Mouse (Mus musculus) G1E (cell line): ENCODE data around the gene Tff1. TPM values are rescaled to one million over a fixed set of nuclear protein-coding genes. Genes with fewer than 3 reads are reported as not detected.

Experiments used
- ATAC-seq: 2 replicates; pipeline ENCODE4 v1.8.0; 2016; ENCODE audit warnings: mild to moderate bottlenecking; ENCODE audit not compliant: insufficient number of reproducible peaks, poor library complexity, low FRiP score, severe bottlenecking; ENCODE audit errors: extremely low read depth
- DNase-seq: peaks from one replicate; pipeline ENCODE4 v3.0.0; 2012; ENCODE audit warnings: low spot score
- H3K27me3 ChIP-seq: 2 replicates; pipeline ENCODE4 v1.6.1; 2012; ENCODE audit warnings: mild to moderate bottlenecking, low read length, inconsistent platforms; ENCODE audit not compliant: insufficient read depth
- H3K36me3 ChIP-seq: replicated peaks from 2 replicates; pipeline ENCODE3; 2012; ENCODE audit warnings: mild to moderate bottlenecking, inconsistent platforms
- H3K4me1 ChIP-seq: 2 replicates; pipeline ENCODE4 v1.6.1; 2012; ENCODE audit warnings: low read depth, low read length, inconsistent platforms, mixed read lengths; ENCODE audit not compliant: insufficient read depth
- H3K4me3 ChIP-seq: 2 replicates; pipeline ENCODE4 v1.5.1; 2012; ENCODE audit warnings: low read depth, mild to moderate bottlenecking, inconsistent platforms, low read length, moderate library complexity, mixed read lengths
- H3K9me3 ChIP-seq: replicated peaks from 2 replicates; pipeline ENCODE4 v1.6.1; 2012; ENCODE audit warnings: inconsistent platforms
- CTCF ChIP-seq: IDR thresholded peaks from 2 replicates; pipeline ENCODE4 v1.5.1; 2012; ENCODE audit warnings: low read depth, low read length, inconsistent platforms, mixed read lengths
- GATA1 ChIP-seq: IDR thresholded peaks from 2 replicates; pipeline ENCODE4 v1.6.1; 2012; ENCODE audit warnings: borderline replicate concordance, low read length, inconsistent platforms, mixed read lengths
- GATA2 ChIP-seq: IDR thresholded peaks from 2 replicates; pipeline ENCODE4 v1.6.1; 2012; ENCODE audit warnings: low read depth, low read length, inconsistent platforms, borderline replicate concordance
- POLR2AphosphoS5 ChIP-seq: IDR thresholded peaks from 2 replicates; pipeline ENCODE4 v1.6.1; 2012; ENCODE audit warnings: low read depth, low read length, inconsistent platforms; ENCODE audit not compliant: insufficient replicate concordance
- TAL1 ChIP-seq: conservative IDR thresholded peaks from 2 replicates; pipeline ENCODE4 v1.6.1; 2012; ENCODE audit warnings: low read depth, low read length, inconsistent platforms, mixed read lengths
- polyA plus RNA-seq: library from polyadenylated mRNA; stranded (reverse); fragments of >175 nt; gene quantifications from 2 replicates; pipeline ENCODE4 v1.2.3, GENCODE M21; 2012
- total RNA-seq, 2 experiments: library from RNA; stranded (forward) in 1 of 2; stranded (reverse) in 1 of 2; fragments of 200-1000 nt in 1 of 2; fragments of >200 nt in 1 of 2; fragmentation: Nextera tagmentation in 1 of 2; gene quantifications; 2 replicates each; pipeline ENCODE4 v1.2.3; 2014 to 2017

Tff1 gene
- total and polyA plus RNA-seq, 3 experiments, result not detected

DNA sequence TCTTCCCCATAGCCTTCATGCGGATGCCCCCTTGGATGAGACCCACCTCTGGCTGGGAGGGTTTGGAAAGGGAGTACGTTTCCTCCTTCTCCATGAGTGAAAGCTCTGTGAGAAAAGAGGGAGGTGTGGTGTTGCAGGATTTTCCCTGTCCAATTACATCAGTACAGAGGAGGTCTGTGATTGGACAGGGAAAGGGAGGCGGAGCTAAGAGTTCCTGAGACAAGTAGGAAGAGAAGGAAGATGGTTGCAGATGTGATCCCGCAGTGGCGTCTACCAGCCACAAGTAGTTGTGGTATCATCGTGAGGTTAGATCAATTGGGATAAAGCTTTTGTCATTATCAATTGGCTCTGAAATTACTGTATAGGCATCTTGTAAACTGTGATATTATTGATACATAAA lies 7.2 kb downstream of the Tff1 start:
- H3K4me3 ChIP-seq, result no peak overlapping the region
- H3K4me1 ChIP-seq, result no peaks in the 10 kb centered on the region
- H3K9me3 ChIP-seq, result peaks cover 85% of the 10 kb centered on the region
- DNase-seq, result no peak
- no peak for TF ChIP-seq POLR2AphosphoS5
- TF ChIP-seq TAL1, result no peak
- TF ChIP-seq GATA1, result no peak
- TF ChIP-seq CTCF, result no peak
- no peak for TF ChIP-seq GATA2
- no peaks in the 10 kb centered on the region for H3K36me3 ChIP-seq
- H3K27me3 ChIP-seq, result no peaks in the 10 kb centered on the region
- no peak for ATAC-seq

DNA sequence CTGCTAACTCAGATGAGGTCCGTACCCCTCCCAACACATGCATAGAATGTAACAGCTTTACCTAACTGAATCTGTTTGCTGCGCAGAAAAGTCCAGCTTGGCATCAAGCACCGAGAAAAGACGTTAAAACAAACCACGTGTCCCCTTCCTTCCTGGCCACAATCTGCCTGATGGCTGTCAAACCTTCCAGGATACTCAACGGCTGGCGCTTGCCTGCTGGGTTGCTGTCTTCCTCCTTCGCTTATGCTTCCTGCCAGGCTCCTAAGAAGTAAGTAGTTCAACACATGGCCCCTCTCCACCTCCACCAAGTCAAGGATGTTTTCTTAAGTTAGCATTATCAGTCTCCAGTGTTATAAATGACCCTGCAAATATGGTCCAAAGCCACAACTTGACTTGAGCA lies 11.3 kb downstream of the Tff1 start:
- no peaks in the 10 kb centered on the region for H3K36me3 ChIP-seq
- no peaks in the 10 kb centered on the region for H3K27me3 ChIP-seq
- H3K4me3 ChIP-seq, result no peak overlapping the region
- H3K9me3 ChIP-seq, result peaks cover 64% of the 10 kb centered on the region
- TF ChIP-seq TAL1 (no peak), CTCF (no peak), POLR2AphosphoS5 (no peak), GATA1 (no peak), GATA2 (no peak)
- DNase-seq, result no peak
- no peaks in the 10 kb centered on the region for H3K4me1 ChIP-seq
- no peak for ATAC-seq

DNA sequence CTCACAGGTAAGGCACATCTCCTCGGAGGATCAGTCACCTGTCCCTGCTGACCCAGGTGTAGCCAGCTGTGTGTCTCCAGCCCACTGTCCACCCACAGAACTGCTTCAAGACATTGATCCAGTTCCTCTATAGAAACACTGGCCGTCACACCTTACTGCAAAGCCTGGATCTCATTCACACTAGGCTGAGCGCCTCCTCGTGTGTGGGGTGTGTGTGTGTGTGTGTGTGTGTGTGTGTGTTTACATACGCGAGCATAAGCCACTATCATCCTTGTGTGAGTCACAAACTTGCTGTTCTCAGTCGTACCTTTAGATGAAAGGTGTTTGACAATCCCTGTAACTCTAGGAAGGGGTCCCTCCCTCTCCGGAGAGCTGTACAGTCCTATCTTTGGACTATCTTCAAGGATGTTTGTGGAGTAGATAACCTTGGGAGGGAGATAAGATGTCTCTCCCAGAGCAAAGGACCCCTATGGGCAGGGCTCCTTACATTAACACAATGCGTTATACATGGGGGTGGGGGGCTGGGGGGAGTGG lies 12.0 kb downstream of the Tff1 start:
- no peak for DNase-seq
- Histone ChIP-seq H3K4me3 (no peak overlapping the region), H3K27me3 (no peaks in the 10 kb centered on the region), H3K36me3 (no peaks in the 10 kb centered on the region), H3K9me3 (peaks cover 62% of the 10 kb centered on the region), H3K4me1 (no peaks in the 10 kb centered on the region)
- no peak for ATAC-seq
- no peak for TF ChIP-seq GATA1
- TF ChIP-seq TAL1, result no peak
- no peak for TF ChIP-seq CTCF
- TF ChIP-seq GATA2, result no peak
- no peak for TF ChIP-seq POLR2AphosphoS5

DNA sequence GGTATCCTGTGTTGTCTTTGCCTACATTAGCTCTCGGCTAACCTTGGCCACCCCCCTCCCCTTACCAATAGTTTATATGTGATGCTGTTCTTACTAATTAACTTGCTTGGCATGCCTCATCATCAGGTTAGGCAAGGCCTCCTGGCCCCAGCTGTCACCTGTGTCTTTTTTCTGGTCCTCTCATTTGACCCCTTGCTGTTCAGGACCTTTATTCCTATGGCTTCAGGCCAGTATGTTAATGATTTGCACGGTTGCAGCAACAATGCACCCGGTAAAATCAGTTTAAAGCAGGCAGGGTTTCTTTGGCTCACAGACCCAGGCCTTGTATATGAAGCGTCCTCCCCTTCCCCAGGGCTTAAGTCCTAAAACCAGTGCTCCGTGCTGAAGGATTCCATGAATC lies 12.6 kb downstream of the Tff1 start:
- ATAC-seq (no peak), DNase-seq (no peak)
- no peak overlapping the region for H3K4me3 ChIP-seq
- H3K9me3 ChIP-seq, result peaks cover 60% of the 10 kb centered on the region
- no peaks in the 10 kb centered on the region for H3K4me1 ChIP-seq
- H3K36me3 ChIP-seq, result no peaks in the 10 kb centered on the region
- H3K27me3 ChIP-seq, result no peaks in the 10 kb centered on the region
- TF ChIP-seq GATA1 (no peak), CTCF (no peak), GATA2 (no peak), POLR2AphosphoS5 (no peak), TAL1 (no peak)

DNA sequence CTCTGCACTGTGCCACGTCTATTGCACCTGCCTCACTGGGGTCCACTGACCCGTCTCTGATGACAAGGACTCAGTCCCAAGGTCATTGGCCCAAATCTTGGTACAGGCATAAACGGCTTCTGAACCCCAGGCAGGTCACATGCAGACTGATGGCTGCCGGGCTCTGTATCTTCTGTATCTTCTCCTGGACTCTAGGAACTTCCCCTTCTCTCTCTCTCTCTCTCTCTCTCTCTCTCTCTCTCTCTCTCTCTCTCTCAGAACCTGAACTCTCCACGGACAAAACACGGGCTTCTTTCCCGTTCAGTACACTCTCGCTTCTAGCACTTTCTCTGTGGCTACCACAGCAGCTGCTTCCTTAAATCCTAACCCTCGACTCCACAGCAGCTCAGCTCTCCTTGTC lies 19.1 kb downstream of the Tff1 start:
- TF ChIP-seq POLR2AphosphoS5 (no peak), GATA1 (no peak), TAL1 (no peak), CTCF (no peak), GATA2 (no peak)
- Histone ChIP-seq H3K4me3 (no peak overlapping the region), H3K9me3 (peaks cover 74% of the 10 kb centered on the region), H3K36me3 (no peaks in the 10 kb centered on the region), H3K4me1 (no peaks in the 10 kb centered on the region), H3K27me3 (no peaks in the 10 kb centered on the region)
- DNase-seq, result no peak
- ATAC-seq, result no peak

DNA sequence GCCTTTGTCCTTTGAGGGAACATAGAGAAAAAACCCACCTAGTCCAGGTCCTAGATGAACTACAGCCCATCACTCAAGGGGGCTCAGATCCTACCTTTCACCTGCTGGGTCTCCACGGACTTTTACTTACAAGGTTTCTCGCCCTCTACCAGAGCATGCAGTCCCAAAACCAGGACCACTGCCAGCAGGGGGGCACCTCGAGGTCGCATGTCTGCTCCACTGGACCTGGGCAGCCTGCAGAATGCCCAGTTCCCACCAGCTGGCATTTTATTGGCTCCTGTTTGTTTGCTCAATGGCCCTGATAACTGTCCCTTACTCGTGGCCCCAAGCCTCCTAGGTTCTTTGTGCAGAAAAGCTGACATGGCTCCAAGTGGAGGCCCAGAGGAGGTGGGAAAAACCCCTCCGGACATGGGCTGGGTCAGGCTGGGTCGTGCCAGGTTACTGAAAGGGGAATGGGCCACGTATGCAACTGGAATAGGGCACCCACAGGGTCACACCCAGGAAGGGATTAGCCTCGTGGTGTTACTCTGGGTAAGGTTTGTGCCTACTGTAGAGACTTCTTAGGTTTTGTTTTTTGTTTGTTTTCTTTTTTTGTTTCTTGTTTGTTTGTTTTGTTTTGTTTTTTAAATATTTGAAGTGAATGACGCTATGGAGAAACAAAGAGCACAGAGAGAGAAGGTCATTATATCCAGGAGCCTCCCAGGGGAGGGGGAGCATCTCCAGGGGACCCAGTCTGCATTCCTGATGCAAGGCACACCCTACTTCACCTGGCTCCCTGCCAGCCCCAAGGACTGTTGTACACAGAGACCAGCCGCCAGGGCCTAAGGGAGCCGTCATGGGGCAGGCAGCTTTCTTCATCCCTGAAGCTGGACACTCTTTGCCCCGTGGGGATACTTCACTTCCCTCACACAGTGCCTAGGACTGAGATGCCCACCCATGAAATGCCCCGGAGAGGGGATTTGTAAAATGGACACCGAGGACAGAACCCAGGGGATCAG lies 20.7 kb downstream of the Tff1 start, which contains the start of gene Tff2:
Tff2 (minus strand) TSS at position 243 of the 998 bp plus-strand sequence.
- H3K27me3 ChIP-seq, result no peaks in the 10 kb centered on the region

More for the DNA sequence above, 20.7 kb downstream of the Tff1 start, which contains the start of gene Tff2:
- ATAC-seq (no peak), DNase-seq (no peak)
- Histone ChIP-seq H3K4me1 (no peaks in the 10 kb centered on the region), H3K36me3 (no peaks in the 10 kb centered on the region), H3K9me3 (peaks cover 83% of the 10 kb centered on the region), H3K4me3 (no peak within 1 kb of the TSS)
- TF ChIP-seq TAL1, result no peak
- TF ChIP-seq POLR2AphosphoS5, result no peak
- TF ChIP-seq GATA1, result no peak
- no peak for TF ChIP-seq GATA2
- TF ChIP-seq CTCF, result no peak
